9 mouse cellular contexts compared by ENCODE assay signal in genomic region chr2:173659926-173660684, GRCm38 (mm10). TPM values are rescaled to one million over a fixed set of nuclear protein-coding genes. Genes with fewer than 3 reads are reported as not detected.
DNase-seq lines count a peak whose midpoint lies in the region; ATAC-seq lines count a peak whose summit lies in the region.
"Had no signal": no experiment of that assay in that cellular context is flagged by ENCODE, and none has a peak within 500 bp of the region (broad histone marks: within the 10 kb centered on the region; RNA-seq: fewer than 3 reads in every experiment).

No protein-coding gene starts in this region.

- no peaks in the 10 kb centered on the region for H3K27me3 ChIP-seq in hindbrain, embryonic 13.5 days

- DNase-seq in frontal cortex, postnatal 25 days (ENCODE audit: low spot score in 2 of 2): no peak
- peak; percentile 27 for DNase-seq in thymus, postnatal 0 days (ENCODE audit: low spot score)
- DNase-seq in thymus, adult 18-20 months: no peak
- DNase-seq in adrenal gland, postnatal 36 days: no peak
- no peak for DNase-seq in layer of hippocampus, adult 18-20 months (ENCODE audit: low spot score in 2 of 2)

- H3K9me3 ChIP-seq in hindbrain, embryonic 13.5 days: no peaks in the 10 kb centered on the region

- H3K79me2 ChIP-seq in macrophage (ENCODE audit: inconsistent target): peaks cover 68% of the 10 kb centered on the region

- H3K36me3 ChIP-seq in hindbrain, embryonic 13.5 days: peaks cover 31% of the 10 kb centered on the region
- peaks cover 26% of the 10 kb centered on the region for H3K36me3 ChIP-seq in macrophage (ENCODE audit: inconsistent target)

- H3K4me3 ChIP-seq in hindbrain, embryonic 13.5 days: peak overlapping the region; percentile 92
- peak overlapping the region; percentile 78 for H3K4me3 ChIP-seq in macrophage (ENCODE audit: inconsistent target)

- peaks cover 42% of the 10 kb centered on the region for H3K4me1 ChIP-seq in hindbrain, embryonic 13.5 days (replicated peaks)

- peak; percentile 54 for ATAC-seq in frontal cortex, adult (ENCODE audit: low TSS enrichment)
- ATAC-seq in hindbrain, embryonic 13.5 days (ENCODE audit: low FRiP score): no peak; the same call in 1 of the 2 replicates

- peak overlapping the region; percentile 90 for H3K4me2 ChIP-seq in hindbrain, embryonic 13.5 days

- peak overlapping the region; percentile 66 for H3K27ac ChIP-seq in hindbrain, embryonic 13.5 days
- peak overlapping the region; percentile 41 for H3K27ac ChIP-seq in macrophage

- peak overlapping the region; percentile 88 for H3K9ac ChIP-seq in hindbrain, embryonic 13.5 days

- WGBS in hindbrain, embryonic 13.5 days: 2% methylated on average over 52 of the region's 52 CpGs
- WGBS in macrophage (ENCODE audit: missing documents): under 1% methylated on average over 51 of the region's 52 CpGs

RNA-seq across cellular contexts. Expression of gene Rab22a, which starts 0.5 kb away (rescaled TPM):
- 32.9 and 41.8 TPM in 2 replicates for polyA plus RNA-seq in thymus, postnatal 0 days (2015; fragmentation: Nextera tagmentation; extraction: Ambion mirVana)
- 34.7 and 36.8 TPM in 2 replicates for polyA plus RNA-seq in hindbrain, embryonic 13.5 days (2015; fragmentation: Nextera tagmentation; extraction: Ambion mirVana)
- total RNA-seq in macrophage (2018; cell fraction: chromatin; rRNA removed): 10 to 100 TPM; 10.9 to 46.1 (median 27.1) TPM
- 10 to 100 TPM; 21.8 to 37.0 (median 28.8) TPM for total RNA-seq in macrophage (2018; cell fraction: cytosol; rRNA removed)
- 10 to 100 TPM; 18.0 to 54.1 (median 35.5) TPM for total RNA-seq in macrophage (2018; cell fraction: nucleus; rRNA removed)
- polyA plus RNA-seq in macrophage (2018): 22.0 to 27.2 TPM (median 26.8 TPM) in 3 replicates
- total RNA-seq in adrenal gland, postnatal 36 days (2021): 10 to 100 TPM; 34.5 to 37.4 TPM
- 10 to 100 TPM; 24.2 to 29.8 TPM for total RNA-seq in layer of hippocampus, adult 18-20 months (2021)

RNA-seq across cellular contexts. Expression of gene 1700010B08Rik, which starts 59.1 kb away (rescaled TPM):
- polyA plus RNA-seq in thymus, postnatal 0 days (2015; fragmentation: Nextera tagmentation; extraction: Ambion mirVana): not detected in 2 replicates
- not detected in 2 replicates for polyA plus RNA-seq in hindbrain, embryonic 13.5 days (2015; fragmentation: Nextera tagmentation; extraction: Ambion mirVana)
- 1 to 10 TPM in 1 of 26 experiments, not detected in 25; 1.0 TPM for total RNA-seq in macrophage (2018; cell fraction: chromatin; rRNA removed)
- not detected for total RNA-seq in macrophage (2018; cell fraction: cytosol; rRNA removed)
- not detected for total RNA-seq in macrophage (2018; cell fraction: nucleus; rRNA removed)
- not detected in 3 replicates for polyA plus RNA-seq in macrophage (2018)
- total RNA-seq in adrenal gland, postnatal 36 days (2021): not detected
- total RNA-seq in layer of hippocampus, adult 18-20 months (2021): not detected
- total RNA-seq: left cerebral cortex, postnatal 36 days had no signal
